Mouse (Mus musculus): ENCODE results near the gene Oasl1. TPM values are rescaled to one million over a fixed set of nuclear protein-coding genes. Genes with fewer than 3 reads are reported as not detected.

Gene Oasl1
- total RNA-seq, 2 experiments from 2014 or later = 1.0 to 1.2 TPM

DNA sequence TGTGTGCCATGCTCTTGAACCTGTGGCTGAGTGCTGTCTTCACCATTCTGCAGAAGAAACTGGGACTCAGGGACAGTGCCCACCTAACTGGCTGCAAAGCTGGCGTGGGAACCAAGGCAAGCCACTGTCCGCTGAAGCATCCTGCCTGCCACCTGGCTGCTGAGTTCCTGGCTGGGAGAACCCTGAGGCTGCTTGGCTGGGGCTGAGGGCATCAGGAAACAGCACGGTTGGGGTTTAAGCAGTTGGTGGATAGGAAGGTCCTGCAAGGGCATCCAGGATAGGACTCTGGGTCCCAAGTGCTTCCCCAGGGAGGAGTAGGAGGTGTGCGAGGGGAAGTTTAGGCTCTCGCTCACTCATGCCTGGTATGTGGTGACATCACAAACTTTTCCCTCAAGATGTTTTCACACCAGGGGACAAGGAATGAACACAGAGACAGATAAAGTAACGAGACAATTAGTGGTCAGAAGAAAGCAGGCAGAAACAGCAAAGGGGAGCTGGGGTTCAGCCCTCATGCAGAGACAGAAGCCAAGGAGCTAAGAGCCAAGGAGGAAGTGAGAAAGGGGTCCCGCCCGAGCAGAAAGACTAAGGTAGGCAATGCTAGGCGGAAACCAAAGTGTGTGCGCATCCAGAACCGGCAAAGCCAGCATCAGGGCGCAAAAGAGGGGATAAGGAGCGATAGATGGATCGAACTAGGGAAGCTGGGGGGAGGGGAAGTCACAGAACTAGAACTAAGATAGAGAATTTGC lies 44.7 kb downstream of the Oasl1 start:
- DNase-seq (ENCODE audit: low spot score in 2 of 2) = no peak

DNA sequence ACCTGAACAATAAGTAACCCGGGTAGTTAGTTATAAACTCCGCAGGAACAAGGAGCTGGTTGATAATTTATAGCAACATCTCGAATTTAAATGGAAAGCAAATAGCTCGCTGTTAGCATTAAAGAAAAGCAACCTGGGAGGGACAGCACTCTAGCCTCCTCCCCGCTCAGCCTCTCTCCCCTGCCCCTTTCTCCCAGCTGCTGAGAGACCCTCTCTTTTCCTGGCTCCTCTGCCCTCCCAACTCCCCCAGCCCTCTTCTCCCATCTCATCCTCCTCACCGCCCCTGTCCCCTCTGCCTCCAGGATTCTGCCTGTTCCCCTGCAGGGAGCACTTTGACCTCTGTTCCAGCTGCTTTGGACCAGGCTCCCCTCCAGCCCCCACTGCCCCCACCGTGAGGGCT lies 45.6 kb downstream of the Oasl1 start:
- DNase-seq (ENCODE audit: low spot score in 2 of 2) = no peak

DNA sequence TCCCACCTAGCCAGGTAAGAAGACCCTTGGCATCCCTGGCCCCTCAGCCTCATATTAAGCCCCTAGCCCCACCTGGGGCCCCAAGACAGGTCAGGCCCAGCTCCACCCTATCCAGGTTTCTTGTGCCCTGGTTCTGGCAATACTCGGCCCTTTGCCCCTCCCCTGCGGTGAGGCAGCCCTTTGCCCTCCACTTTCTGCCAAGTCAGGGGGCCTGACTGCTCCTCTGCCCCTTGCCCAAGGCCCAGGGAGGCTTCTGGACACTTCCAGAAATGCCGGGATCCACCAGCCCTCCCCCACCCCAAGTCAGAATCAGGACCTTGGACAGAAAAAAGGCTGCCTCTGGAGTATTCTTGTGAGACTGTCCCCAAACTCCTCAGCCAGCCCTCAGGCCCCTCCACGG lies 46.0 kb downstream of the Oasl1 start:
- DNase-seq (ENCODE audit: low spot score in 2 of 2) = no peak

DNA sequence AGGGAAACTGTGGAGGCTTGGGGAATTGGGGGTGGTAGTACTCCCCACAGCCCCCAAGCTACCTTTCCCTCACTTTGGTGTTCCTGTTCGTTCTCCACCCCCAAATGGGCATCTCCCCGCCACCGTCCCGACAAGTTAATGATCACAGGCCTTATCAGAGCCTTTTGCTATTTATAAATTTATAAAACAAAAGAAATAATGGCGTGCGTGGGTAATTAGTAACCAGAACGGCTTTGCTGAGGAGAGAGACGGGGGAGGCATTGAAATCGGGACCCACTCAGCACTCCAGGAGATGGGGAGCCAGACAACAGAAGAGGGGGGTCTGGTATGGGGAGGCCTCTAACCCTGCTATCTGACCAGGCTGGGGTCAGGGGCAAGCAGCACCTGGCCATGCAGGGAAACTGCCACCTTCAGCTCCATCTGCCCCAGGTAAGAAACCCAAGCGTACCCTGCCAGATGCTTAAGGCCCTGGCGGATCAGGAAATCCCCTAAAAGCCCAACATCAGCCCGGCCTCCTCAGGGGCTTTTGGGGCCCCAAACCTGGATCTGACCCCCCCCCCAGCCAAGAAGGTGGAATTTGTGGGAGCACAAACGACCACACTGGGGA lies 46.7 kb downstream of the Oasl1 start:
- no peak for DNase-seq (ENCODE audit: low spot score in 2 of 2)

DNA sequence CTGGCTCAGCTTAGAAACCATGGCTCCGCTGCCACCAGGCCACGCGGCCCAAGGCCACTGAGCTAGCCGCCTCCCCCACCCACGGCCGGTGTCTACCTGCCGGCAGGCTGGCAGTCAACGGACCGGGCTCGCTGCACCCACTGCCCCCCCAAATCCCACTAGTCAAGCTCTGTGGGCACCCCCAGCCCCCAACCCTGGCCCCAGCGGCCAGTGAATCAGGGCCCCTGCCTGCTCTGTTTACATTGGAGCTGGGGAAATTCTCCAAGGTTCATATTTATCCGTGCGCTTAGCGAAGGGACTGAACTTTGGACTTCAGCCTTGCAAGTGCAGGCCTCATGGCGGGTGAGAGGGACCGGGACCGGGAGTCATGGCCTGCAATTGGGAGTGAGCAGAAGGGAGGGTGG lies 47.8 kb downstream of the Oasl1 start, which contains the start of gene Hnf1a:
Gene Hnf1a, minus strand, starts transcription at position 271 of the 404 bp plus-strand sequence.
- DNase-seq (ENCODE audit: low spot score in 2 of 2) = no peak

DNA sequence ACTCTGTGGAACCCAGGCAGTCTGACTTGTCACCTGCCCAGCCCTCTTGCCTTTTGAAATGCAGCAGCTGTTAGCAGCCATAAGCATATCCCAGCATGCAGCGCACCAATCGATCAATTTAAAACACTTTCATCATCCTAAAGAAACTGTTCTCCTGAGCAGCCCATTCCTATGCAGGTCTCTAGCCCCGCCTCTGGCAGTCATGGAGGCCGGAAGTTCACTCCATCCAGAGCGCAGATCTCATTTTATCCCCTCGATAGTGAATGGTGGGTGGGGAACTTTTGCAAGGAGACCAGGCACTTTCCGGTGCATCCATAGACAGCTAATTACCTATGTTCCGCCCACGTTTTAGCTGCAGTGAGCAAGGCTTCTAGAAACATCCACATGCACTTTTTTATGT lies 49.2 kb downstream of the Oasl1 start:
- DNase-seq (ENCODE audit: low spot score in 2 of 2) = no peak

DNA sequence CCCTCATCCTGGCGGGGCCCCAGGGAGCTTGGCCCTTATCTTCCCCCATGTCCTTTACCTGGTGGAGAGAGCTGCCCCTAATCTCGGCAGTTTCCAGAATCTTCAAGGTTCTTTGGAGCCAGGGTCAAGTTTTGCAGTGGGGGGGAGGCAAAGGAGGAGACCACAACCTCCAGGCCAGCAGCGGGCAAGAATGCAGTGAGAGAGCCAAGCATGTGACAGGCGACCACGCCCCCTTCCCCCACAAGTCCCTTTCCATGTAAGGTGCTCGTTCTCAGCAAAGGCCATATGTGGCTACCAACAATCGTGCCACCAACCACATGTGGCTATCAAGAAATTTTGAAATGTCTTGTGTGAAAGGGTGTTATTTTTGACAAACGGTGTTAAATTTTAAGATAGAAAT lies 50.1 kb downstream of the Oasl1 start:
- DNase-seq (ENCODE audit: low spot score in 2 of 2) = no peak

DNA sequence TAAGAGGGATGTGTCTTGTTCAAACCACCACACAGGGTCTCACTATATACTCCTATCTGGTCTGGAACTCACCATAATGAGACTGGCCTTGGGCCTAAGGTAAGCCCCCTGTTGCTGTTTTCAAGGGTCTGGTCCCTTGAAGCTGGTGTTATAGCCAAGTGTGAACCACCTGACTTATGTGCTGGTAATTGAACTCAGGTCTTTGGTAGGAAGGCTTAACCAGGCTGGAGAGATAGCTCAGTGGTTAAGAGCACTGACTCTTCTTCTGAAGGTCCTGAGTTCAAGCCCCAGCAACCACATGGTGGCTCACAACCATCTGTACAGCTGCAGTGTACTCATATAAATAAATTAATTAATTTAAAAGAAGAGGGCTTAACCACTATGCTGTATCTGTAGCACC lies 53.9 kb downstream of the Oasl1 start:
- DNase-seq (ENCODE audit: low spot score in 2 of 2) = no peak

DNA sequence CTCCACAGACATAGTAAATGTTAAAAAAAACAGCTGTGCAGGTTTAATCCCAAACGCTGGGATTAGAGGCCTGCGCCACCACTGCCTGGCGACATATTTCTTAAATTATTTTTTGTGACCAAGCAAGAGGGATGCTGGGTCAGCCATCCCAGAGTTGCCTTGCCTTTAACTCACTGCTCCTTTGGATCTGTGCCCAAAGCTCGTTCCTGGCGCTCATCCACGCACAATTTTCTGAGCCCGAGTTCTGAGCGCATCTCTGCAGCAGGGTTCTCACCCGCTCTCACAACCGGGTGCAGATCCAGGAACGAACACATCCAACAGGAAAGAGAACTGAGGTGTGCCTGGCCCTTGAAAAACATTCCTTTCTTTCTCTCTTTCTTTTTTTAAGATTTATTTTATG lies 55.4 kb downstream of the Oasl1 start:
- no peak for DNase-seq (ENCODE audit: low spot score in 2 of 2)

DNA sequence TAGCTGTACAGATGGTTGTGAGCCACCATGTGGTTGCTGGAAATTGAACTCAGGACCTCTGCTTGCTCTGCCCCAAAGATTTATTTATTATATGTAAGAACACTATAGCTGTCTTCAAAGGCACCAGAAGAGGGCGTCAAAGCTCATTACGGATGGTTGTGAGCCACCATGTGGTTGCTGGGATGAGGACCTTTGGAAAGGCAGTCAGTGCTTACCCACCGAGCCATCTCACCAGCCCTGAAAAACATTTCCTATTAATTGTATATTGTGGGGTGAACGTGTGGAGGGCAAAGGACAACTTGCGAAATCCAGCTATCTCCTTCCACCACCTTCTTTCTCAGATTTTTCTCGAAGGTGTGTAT lies 55.8 kb downstream of the Oasl1 start:
- no peak for DNase-seq (ENCODE audit: low spot score in 2 of 2)

DNA sequence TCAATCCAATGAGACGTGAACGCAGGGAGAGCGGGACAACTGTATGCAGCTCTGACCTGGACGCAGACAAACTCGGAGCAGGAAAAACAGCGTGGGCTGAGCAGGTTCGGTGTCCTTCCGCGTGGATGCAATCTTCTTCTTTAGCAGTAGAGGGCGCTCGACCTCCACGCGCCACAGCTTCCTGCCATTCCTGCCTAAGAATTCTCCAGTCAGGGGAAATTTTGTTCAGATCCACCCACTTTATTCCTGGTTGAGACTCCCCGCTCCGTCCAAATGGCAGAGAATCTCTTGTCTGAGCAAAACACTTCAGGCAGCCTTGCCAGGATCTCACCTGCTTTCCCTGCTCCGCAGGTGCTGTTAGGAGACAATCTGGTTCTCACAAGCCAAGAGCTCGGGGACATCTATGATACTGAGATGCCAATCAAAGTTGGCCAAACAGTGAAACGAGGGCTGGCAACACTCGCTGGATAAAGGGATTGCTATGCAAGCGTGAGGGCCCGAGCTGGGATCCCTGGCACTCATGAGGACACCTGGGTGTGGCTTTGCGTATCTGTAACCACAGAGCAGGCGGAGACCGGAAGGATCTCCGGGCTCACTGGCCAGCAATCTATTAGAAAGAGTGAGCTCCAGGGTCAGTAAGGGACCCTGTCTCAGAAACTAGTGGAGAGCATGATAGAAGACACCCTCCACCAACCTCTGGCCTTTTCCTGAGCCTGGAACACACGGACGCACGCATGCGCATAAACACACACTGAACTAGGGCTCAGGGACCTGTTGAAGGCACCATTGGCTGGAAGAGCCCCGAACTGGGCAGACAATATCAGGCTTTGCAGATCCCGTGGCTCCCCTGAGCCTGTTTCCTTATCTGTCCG lies 56.4 kb downstream of the Oasl1 start:
- peak; percentile 26 to 27 for DNase-seq (ENCODE audit: low spot score in 2 of 2)

DNA sequence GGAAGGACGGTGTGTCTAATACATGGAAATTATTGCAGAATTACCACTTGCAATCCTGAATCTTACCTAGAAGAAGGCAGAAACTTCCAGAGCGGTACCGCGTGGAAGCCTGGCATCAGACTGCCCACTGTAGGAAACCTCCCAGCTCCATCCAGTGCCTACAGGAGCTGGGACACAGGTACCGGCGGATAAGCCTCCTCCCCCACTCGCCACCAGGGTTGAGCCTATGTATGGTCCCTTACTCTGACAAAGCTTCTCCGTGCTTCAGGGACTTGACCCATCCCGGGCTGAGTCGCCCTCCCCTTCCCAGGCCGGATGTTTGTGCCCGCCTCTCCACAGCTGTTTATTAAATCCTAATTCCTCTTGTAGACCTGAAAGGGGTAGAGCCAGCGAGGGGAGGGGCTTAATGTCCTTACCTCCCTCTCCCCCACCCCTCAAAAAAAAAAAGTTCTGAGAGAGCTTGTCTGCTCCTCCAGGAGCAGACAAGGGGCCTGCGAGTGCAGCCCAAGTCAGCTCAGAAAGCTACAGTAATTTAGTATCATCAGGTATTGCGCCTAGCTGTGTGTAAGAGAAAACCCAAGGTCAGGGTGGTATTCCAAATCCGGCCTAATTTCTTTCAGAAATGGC lies 57.2 kb downstream of the Oasl1 start:
- DNase-seq (ENCODE audit: low spot score in 2 of 2) = no peak

DNA sequence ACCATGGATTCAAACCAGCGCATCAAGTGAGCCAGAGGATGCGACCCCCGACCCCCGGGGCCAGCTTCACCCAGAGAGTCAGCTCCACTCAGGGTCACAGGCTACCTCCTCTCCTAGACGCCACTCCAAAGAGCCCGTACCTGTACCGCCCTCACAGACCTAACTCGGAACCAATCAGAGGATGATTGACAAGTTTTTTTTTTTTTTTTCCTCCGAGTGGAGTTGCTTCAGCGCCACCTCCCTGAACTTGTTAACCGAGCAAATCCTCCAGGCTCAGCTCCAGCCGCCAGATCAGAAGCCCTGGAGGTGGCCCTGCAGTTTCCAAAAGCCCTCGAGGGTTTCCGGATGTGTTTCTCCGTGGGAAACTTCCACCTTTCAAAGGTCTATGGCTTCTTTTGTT lies 59.0 kb downstream of the Oasl1 start:
- no peak for DNase-seq (ENCODE audit: low spot score in 2 of 2)

DNA sequence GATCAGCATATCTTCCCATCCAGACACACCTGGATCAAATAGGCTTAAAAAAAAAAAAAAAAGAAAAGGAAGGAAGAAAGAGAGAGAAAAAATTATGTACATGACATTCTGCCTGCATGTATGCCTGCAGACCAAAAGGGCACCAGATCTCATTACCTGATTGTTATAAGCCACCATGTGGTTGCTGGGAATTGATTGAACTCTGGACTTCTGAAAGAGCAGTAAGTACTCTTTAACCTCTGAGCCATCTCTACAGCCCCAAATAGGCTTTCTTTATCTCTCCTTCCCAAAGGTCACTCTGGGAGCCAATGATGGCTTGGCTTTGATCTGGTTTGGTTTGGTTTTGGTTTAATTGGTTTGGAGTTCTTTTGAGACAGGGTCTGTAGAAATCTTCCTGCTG lies 62.0 kb downstream of the Oasl1 start:
- no peak for DNase-seq (ENCODE audit: low spot score in 2 of 2)

Other genes starting within 250 kb of the Oasl1 start
- gene Gltp, start 232.3 kb upstream of the Oasl1 start, total RNA-seq (2021) = 10 to 100 TPM; 49.5 to 53.4 TPM
- gene Tchp, start 215.5 kb upstream of the Oasl1 start, total RNA-seq (2021) = 10 to 100 TPM; 16.3 to 16.9 TPM
- gene Ankrd13a, start 148.6 kb upstream of the Oasl1 start, total RNA-seq (2021) = 100 to 1,000 TPM; 105 to 111 TPM
- gene Git2, start 147.7 kb upstream of the Oasl1 start, total RNA-seq (2021) = 10 to 100 TPM; 56.2 to 59.5 TPM
- gene 1500011B03Rik, start 99.8 kb upstream of the Oasl1 start, total RNA-seq (2021) = 10 to 100 TPM; 88.4 to 91.9 TPM
- gene 4930519G04Rik, start 69.6 kb upstream of the Oasl1 start, total RNA-seq (2021) = not detected
- gene Gm9936, start 64.6 kb upstream of the Oasl1 start, total RNA-seq (2021) = under 1 TPM; 0.14 to 0.17 TPM
- 10 to 100 TPM in 1 of 2 experiments, 1 to 10 TPM in 1; 9.9 to 12.2 TPM for gene Oasl2, start 26.3 kb upstream of the Oasl1 start, total RNA-seq (2021)
- 10 to 100 TPM; 50.7 to 59.0 TPM for gene 2210016L21Rik, start 18.9 kb downstream of the Oasl1 start, total RNA-seq (2021)
- 1 to 10 TPM; 1.8 to 4.4 TPM for gene Hnf1a, start 47.9 kb downstream of the Oasl1 start, total RNA-seq (2021)
- 10 to 100 TPM; 91.7 to 92.3 TPM for gene Sppl3, start 87.9 kb downstream of the Oasl1 start, total RNA-seq (2021)
- under 1 TPM in 1 of 2 experiments, not detected in 1; 0.73 TPM for gene Gm10401, start 175.1 kb downstream of the Oasl1 start, total RNA-seq (2021)
- 100 to 1,000 TPM; 166 to 191 TPM for gene Acads, start 196.1 kb downstream of the Oasl1 start, total RNA-seq (2021)
- 10 to 100 TPM; 35.1 to 39.1 TPM for gene Unc119b, start 211.7 kb downstream of the Oasl1 start, total RNA-seq (2021)
- gene Mlec, start 234.9 kb downstream of the Oasl1 start, total RNA-seq (2021) = 100 to 1,000 TPM; 208 to 242 TPM